Mouse (Mus musculus): ENCODE data around the gene Fig4.

- TF ChIP-seq HCFC1 (IDR thresholded peaks at IDR 0.05; ENCODE audit: borderline replicate concordance, insufficient read depth, low read length) (no peak), MAFK (IDR thresholded peaks at IDR 0.05; ENCODE audit: insufficient read depth, low read depth, low read length) (no peak), ZC3H11A (IDR thresholded peaks at IDR 0.05; ENCODE audit: borderline replicate concordance, low read depth, low read length) (no peak)
Measured at GRCm38 (mm10) chr10:41189392-41189791, 113.7 kb downstream of the Fig4 start.
